Mouse (Mus musculus): ENCODE measurements around the gene Pcsk7. TPM values are rescaled to one million over a fixed set of nuclear protein-coding genes. Genes with fewer than 3 reads are reported as not detected.

The Pcsk7 gene
- total RNA-seq, 2 experiments from 2014 or later, result 23.3 to 25.3 TPM

- DNase-seq, result no peak
Observed at GRCm38 (mm10) chr9:45976884-45977283, 70.6 kb downstream of the Pcsk7 start.

Small RNAs within 50 kb of the gene (microRNA-seq; reads per million reads assigned to microRNA genes)
- 0 to 0.85 reads per million in 2 experiments for gene Mir7087

Other genes starting within 250 kb of the Pcsk7 start
- gene Cep164, start 77.8 kb upstream of the Pcsk7 start, total RNA-seq (2021), result 10 to 100 TPM; 11.0 to 12.9 TPM
- gene Bace1, start 67.9 kb upstream of the Pcsk7 start, total RNA-seq (2021), result 10 to 100 TPM; 80.6 to 82.3 TPM
- gene Rnf214, start 414 bp downstream of the Pcsk7 start, total RNA-seq (2021), result 10 to 100 TPM; 68.2 to 76.1 TPM
- 1 to 10 TPM; 7.8 to 9.3 TPM for gene Tagln, start 29.6 kb downstream of the Pcsk7 start, total RNA-seq (2021)
- 10 to 100 TPM; 77.5 to 82.1 TPM for gene Sidt2, start 48.8 kb downstream of the Pcsk7 start, total RNA-seq (2021)
- gene Pafah1b2, start 106.2 kb downstream of the Pcsk7 start, total RNA-seq (2021), result 100 to 1,000 TPM; 227 to 234 TPM
- 100 to 1,000 TPM; 129 to 141 TPM for gene Sik3, start 106.3 kb downstream of the Pcsk7 start, total RNA-seq (2021)